Mouse (Mus musculus) right cerebral cortex, adult 2 months (tissue): ENCODE measurements around the gene Usp24.
A peak's percentile ranks its signal among the peaks of the same experiment; 100 is the strongest.
"Not testable (repeated sequence)": the region's sequence is repeated elsewhere in the genome, so short reads cannot be mapped to it uniquely, and the experiment has no call there.

Experiments
- DNase-seq, 2 experiments: peaks; one replicate each; pipeline ENCODE4 v3.0.0; 2021 to 2022; ENCODE audit warnings: low spot score in 2 of 2

Usp24 gene

DNA sequence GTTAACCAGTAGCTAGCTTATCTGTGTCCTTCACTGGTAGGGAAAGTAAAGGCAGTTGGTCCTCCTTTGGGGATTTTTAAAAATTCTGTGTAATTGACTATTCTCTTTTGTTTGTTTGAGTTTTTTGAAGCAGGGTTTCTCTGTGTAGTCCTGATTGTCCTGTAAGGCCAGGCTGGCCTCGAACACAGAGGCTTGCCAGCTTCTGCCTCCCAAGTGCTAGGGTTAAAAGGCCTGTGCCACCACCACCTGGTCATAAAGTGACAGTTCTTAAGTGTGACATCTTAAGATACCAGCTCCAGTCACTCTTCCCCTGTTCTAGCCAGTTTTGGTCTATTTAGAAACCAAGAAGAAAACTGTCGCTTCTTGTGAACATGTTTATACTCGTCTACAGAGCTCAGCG, 2.2 kb downstream of the Usp24 start:
- no peak for DNase-seq

DNA sequence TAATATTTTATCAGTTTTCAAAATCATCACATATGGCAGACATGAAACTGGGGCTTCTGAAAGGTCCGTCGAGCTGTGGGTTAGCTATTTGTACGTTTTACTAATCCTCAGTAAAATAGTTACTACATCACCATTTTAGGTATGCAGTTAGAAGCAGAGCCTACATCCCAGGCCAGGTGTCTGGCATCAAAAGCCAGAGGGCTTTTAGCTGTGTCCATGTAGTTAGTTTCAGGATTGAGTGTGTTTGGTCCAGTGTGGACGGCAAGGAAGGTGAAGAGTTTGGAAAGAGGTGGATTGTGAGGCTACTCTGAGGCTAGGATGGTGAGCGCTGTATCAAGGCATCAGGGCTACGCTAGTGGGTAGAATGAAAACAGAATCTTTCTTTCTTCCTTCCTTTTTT, 3.0 kb downstream of the Usp24 start:
- no peak for DNase-seq

DNA sequence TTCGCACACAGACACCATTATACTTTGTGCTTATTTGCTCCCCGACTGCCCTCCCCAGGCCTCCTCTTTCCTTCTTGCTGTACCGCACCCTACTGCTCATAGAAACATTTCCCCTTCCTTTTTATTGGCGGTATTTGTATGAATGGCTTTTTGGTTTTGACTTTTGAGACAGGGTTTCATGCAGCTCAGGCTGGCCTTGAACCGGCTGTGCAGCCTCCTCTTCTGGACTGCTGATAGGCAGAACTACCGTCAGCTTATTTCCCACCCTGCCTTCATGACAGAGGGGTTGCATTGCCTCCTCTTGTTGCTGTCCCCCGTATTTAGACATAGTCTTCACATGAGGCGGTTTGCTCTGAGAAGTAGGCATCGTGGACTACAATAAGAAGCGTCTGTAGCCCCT, 6.8 kb downstream of the Usp24 start:
- no peak for DNase-seq

DNA sequence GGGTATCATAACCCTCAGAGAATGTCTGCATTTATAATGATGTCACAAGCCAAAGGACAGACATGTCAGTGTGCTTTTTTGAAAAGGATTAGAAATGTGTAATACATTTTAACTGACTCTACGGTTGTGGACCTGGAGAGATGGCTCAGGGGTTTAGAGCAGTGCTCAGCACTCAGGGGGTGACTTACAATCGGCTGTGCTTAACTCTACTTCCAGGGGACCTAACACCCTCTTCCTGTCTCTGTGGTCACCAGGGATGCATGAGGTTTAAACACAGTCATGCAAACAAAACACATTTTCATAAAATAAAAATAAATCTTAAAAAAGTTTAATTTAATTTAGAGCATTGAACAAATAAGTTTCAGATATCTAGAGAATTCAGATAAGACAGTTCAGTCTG, 7.3 kb downstream of the Usp24 start:
- no peak for DNase-seq

DNA sequence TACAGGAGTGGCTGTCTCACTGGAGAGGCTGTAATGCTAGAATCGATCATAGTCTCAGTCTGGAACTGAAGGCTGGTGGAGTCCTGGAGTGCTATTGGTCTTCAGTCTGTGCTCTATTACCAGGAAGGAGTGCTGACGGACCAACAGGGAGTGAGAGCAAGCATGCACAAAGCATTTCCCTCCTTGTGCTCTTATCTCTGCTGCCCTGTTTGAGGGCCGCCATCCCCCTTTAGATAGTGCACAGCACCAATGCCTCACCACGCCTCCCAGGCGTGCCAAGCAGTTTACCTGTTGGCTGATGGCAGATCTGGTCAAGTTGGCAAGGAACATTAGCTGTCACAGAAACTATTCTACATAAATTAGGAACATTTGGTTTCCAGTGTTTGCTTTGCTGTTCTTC, 11.4 kb downstream of the Usp24 start:
- no peak for DNase-seq

DNA sequence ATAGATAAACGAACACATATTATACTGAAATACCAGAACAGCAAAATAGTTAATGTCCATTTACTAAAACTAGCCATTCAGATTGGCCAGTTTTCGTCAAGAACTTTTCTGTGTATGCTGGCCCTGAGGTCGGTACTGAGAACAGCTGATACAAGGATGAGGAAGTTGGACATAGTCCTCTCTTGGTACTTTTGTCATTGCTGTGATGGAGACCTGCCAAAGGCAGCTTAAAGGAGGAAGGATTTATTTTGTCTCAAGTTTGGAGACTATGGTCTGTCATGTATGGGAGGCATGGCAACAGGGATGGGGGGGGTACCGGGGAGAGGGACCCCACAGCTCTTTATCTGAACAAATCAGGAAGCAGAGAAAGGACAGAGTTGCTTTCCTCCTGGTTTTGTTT, 12.7 kb downstream of the Usp24 start:
- DNase-seq: no peak

DNA sequence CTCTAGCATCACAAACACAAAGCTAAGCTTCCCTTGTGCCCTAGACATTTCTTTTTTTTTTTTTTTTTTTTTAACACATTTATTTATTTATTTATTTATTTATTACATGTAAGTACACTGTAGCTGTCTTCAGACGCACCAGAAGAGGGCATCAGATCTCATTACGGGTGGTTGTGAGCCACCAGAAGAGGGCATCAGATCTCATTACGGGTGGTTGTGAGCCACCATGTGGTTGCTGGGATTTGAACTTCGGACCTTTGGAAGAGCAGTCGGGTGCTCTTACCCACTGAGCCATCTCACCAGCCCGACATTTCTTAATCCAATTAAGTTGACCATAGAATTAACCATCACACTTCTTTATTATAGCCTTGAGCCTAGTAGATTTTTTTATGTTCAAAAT, 13.2 kb downstream of the Usp24 start:
- not testable (repeated sequence) for DNase-seq

DNA sequence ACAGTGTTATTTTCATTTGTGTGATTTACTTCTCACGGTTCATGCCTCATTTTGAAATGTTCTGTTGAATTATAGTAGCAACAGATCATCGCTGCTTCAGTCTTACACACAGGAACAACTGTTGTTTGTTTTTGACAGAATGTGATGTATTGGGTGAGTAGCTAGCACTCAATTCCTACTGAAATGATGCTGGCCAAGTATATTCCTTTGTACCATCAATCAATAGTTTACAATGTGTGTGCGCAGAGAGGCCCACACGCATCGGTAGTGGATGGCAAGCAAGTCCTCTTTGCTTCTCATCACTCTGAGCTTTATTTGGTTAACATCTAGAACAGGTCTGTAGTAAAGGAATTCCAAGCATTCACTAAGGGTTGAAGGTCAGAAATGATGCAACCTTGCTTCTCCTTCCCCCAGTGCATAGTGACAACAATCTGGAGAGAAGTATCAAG, 14.4 kb downstream of the Usp24 start:
- no peak for DNase-seq

DNA sequence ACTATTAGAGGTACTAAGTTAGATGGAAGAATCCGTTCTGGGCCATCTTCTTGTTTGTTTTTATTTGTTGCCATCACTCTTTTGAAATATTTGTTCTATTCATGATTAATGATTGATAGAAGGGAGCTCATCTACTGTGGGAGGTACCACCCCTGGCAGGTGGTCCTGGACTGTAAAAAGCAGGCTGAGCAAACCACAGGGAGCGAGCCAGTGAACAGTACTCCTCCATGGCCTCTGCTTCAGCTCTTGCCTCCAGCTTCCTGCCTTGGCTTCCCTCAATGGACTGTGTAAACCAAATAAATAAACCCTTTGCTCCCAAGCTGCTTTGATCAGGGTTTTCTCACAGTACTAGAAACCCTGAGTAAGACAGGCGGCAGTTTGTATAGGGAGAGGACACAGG, 17.1 kb downstream of the Usp24 start:
- no peak for DNase-seq

DNA sequence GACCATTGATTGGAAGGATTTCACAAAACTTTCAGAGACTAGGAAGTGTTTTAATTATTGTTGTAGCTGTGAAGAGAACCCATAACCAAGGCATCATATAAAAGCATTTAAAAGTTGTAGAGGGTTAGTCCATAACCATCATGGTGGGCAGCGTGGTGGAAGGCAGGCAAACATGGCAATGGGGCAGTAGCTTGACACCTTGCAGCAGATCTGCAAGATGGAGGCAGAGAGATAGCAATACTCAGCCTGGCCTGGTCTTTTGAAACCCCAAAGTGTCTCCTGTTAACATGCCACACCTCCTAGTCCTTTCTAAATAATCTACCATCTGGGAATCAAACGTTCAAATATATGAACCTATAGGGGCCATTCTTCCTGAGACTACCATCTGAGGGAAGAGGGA, 17.6 kb downstream of the Usp24 start:
- DNase-seq: no peak

DNA sequence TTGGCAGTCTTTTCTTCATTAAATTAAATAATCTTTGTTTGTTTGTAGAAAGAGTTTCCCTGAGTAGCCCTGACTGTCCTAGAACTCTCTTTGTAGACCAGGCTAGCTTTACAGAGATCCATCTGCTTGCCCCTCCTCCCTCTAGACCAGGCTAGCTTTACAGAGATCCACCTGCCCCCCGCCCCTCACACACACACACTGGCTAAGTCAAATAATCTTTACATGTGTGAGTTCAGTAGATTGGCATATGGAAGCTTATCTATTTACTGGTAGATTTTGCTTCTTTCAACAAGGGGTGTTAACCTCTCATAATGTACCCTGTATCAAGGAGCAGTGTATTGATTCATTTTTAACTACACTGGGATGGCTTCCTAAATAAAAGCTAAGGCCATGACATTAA, 19.8 kb downstream of the Usp24 start:
- DNase-seq: no peak

DNA sequence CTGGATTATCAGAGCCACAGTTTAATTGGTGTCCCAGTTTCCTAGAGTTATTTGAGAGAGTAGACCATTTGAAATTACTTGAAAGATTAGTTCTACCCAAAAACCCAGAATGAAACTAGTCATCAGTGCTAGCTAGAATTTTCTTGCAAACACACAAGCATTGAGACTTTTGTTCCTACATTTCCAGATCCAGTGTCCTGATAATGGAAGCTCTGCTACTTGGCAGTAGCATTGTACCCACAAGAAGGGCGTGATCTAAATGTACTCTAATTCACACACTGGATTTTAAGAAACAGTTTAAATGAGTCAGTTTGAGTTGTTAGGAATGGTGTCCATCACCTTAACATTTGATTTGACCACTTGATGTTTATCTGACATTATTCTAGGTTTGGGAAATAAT, 31.7 kb downstream of the Usp24 start:
- DNase-seq: no peak

DNA sequence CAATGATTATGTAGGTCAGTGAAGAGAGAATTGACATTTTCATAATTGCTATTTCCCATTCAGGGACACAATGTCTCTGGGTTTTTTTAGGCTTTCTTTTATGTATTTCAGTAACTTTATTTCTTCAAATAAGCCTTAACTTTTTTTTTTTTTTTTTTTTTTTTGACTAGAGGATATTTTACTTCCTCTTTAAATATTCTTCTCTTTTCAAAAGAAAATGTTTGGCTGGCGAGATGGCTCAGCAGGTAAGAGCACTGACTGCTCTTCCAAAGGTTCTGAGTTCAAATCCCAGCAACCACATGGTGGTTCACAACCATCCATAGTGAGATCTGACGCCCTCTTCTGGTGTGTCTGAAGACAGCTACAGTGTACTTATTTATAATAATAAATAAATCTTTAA, 39.0 kb downstream of the Usp24 start:
- DNase-seq: not testable (repeated sequence)

DNA sequence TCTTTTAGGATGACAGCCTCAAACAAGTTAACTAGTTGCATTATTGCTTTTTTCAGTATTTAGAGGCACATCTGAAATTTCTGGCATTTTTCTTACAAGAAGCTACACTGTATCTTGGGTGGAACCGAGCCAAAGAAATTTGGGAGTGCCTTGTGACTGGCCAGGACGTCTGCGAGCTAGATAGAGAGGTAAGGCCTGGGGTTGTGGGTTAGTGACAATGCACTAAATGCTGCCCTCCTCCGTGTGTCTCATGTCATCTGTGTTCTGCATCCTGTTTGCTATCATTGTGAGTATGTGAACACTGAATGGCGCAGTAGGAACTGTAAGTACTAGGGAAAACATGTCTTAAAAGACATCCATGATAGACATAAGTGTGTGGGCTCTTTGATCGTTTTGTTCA, 54.0 kb downstream of the Usp24 start:
- DNase-seq: no peak

DNA sequence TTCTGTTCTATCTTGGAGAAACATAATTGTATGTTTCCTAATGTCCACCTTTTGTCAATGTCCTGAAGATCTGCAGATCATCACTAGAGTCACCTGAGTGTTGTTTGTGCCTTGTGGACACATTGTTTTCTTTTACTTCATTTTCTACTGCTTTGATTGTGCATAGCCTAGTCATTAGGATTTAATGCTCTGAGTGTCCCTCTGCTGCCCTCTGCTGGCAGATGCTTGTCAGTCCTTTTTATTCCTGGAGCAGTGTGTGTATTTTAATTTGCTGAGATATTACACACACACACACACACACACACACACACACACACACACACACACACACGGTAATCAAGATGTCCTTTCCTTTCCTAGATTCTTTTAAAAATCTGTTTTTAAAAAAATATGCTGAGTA, 59.8 kb downstream of the Usp24 start:
- DNase-seq: peak; percentile 90 to 91

DNA sequence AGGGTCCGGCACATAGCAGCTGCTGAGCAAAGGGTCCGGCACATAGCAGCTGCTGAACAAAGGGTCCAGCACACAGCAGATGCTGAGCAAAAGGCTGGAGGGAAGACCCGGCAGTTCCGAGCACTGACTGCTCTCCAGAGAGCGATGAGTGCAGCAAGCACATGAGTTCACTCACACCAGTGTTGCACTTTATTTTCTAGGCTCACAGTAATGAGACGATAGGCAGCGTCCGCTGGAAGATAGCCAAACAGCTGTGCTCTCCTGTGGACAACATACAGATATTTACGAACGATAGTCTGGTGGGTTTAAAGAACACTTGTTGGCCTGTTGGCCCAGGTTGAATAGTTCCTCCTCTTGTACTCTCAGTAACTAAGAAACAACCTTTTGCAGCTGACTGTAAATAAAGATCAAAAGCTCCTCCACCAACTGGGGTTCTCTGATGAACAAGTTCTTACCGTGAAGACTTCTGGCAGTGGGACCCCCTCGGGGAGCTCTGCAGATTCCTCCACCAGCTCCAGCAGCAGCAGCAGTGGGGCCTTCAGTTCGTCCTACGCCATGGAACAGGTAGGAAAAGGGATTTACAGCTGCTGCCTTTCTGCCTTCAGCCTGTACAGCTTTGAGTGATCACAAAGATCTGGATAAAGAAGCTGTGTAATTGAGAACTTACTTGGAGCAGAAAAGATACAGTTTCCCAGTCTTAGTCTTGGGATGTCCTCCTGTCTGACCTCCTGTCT, 63.0 kb downstream of the Usp24 start:
- no peak for DNase-seq

DNA sequence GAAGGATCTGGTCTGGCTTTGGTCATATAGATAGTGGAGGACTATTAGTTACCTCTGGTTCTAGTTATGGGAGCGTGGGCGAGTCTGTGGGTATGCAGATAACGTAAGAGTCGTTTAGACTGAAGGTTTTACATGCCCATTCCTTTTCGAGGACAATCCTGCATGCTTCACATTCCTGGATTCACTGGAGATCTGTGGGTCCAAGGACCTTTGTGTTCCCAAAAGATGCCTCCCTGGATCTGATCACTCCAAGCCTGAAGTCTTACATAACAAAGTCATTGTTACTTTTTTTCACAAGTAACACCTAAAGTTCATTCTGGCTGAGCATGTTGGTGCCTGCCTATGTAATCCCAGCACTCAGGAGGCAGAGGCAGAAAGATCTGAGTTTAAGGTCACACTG, 65.1 kb downstream of the Usp24 start:
- no peak for DNase-seq

DNA sequence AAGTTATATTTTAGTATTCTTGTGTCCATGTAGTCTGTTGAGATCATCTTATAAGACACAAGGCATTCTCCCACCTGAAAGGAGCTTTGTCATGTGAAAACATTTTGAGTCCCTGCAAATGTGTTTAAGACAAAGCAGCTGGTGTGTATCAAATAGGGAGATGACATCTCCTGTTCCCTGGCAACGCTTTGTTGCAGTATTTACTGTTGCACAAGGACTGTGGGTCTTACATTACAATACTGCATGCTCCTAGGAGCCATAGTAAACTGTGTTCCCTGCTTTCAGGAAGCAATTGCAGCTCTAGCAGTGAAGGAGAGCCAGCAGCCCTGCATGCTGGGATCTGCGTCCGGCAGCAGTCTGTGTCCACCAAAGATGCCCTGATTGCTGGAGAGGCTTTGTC, 73.9 kb downstream of the Usp24 start:
- DNase-seq: peak; percentile 20 to 28

DNA sequence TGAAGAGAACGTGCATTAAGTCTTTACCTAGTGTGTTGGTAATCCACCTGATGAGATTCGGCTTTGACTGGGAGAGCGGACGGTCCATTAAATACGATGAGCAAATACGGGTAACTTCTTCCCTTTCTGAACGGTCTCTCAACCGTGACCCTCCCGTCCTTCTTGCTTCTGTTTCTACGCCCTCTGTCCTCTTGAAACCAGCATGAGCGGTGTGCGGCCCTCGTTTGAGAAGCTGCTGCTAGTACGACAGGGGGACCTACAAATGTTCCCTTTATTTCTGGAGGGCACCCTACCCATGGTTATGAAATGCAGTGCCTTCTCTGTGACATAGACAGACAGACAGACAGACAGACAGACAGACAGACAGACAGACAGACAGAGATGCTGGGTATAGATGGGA, 93.6 kb downstream of the Usp24 start:
- DNase-seq: no peak

DNA sequence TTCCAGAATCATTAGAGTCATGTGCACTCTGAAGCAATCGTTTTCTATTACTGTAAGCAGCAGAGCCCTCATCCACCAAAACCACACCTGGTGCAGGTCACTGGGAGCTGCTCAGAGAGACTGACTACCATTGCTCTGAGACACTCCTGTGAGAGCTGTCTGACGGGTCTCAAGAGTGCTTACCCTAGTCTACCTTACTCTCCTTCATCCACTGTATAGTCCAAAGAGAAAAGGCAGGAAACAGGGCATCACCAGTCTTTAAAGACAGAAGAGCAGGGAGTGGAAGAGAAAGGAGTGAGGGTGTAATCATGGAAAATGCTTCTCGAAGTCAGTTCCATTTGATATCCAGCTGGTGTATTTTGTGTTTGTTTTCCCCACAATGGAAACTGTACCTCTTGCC, 103.2 kb downstream of the Usp24 start:
- no peak for DNase-seq

DNA sequence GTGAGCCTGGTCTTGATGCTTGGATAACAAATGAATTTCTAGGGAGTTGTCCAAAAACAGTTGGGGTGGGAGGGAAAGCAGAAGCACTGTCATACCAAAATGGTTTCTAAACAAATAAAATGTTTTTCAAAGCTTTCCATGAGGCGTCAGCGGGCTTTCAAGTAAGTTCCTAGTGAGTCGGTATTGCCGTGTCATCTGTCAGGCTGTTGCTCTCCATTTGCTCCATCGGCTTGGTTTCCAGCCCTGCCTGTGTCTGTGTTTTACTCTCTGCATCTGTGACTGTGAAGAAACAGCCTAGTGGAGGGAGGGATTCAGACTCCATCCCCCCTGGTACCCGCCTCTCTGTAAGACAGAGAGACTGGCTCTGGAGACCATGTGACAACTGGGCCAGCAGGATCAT, 103.8 kb downstream of the Usp24 start:
- DNase-seq: no peak

DNA sequence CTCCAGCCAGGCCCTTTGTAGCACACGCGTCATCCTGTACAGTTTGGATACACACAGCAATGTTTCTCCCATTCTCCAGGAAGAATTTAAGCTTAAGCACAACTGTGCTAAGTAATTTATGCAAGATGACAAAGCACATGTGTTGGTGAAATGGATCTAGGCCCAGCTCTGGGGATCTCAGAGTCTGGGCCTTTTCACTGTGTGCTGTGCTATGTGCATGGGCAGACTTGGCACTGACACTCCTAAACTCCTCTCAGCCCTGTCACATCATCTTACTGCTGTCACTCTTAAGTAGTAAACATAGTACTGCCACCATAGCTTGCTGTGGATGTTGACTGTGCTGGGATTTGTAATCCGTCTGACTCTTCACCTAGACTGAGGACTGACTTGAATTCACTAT, 106.6 kb downstream of the Usp24 start:
- DNase-seq: no peak

DNA sequence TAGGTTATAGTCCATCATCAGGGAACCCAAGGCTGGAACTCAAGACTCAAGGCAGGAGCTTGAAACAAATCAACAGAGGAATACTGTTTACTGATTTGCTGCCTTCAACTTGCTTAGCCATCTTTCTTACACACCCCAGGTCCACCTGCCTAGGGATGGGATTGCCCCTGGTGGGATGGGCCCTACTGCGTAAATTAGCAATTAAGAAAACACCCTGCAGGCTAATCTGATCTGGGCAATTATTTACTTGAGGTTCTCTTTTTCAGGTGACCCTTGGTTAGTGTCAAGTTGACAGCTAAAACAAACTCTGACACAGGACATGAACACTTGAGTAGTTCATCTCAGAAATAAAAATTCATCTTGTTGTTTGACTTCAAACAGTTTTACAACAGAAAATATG, 108.5 kb downstream of the Usp24 start:
- no peak for DNase-seq

DNA sequence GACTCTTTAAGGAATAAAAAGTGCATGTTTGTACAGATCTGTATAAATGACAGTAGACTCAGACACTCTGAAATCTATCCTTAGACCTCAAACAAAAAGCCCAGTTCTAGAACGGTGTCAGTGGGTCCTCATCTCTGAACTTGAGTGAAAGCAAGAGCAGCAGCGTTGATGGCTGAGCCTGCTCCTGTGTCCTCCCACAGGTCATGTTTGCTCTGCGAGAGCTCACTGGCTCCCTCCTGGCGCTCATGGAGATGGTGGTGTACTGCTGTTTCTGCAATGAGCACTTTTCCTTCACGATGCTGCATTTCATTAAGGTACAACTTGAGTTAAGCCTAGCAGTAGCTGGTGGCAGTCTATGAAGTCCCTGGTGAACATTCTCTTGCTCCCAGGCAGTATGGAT, 110.3 kb downstream of the Usp24 start:
- no peak for DNase-seq
